Mouse (Mus musculus): ENCODE data around the gene Nxf1.
A peak's percentile ranks its signal among the peaks of the same experiment; 100 is the strongest.

Nxf1 gene

DNA sequence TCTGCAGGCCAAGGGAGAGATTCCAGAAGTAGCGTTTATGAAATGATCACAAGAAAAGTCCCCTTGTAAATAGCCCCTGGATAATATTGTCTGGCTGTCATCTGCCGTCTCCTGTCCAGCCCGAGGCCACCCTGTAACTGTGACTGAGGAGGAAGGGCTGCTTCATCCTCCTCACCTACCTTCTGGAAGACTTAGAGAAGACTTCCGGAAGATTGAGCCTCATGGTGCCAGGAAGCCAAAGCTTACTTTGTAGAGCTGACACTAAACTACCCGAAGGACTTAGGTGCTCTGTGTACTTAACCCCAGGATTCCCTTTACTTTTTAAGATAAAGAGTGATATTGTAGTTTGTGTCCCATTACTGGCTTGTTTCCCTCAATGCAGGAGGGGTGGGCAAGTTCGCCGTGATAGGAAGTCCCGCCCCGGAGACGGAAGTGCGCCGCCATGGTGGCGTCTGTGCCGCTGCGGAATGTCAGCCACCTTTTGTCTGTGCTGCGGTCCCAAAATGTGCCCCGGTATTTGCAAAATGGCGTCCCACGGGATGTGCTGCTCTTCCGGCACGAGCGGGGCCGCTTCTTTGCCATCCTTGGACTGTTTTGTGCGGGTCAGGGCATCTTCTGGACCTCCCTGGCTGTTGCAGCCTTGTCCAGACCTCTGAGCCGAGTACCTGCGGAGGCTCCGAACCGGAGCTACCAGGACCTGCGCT, 13.8 kb downstream of the Nxf1 start, which contains the start of gene Tmem223:
Tmem223 (plus strand) TSS at position 430 of the 704 bp plus-strand sequence.
- peak; percentile 78 for DNase-seq (ENCODE audit: low spot score)

DNA sequence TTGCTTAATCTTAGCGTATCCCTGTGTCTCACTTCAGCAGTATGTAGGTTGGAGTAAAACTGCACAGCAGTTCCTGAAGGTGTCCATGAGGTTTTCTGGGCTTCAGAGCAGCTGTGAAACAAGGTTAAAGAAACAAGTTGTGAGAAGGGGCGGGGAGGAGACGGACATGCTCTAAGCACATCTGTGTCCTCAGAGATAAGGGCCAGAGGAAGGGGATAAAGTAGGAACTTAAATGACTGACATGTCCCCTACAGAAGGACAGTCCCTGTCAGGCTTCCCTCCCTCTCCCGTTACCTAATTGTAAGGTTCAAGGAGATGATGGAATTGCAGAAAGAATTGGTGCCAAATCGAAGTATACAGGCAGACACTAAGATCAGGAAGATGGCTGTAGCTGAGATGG, 16.1 kb downstream of the Nxf1 start:
- no peak for DNase-seq (ENCODE audit: low spot score)

DNA sequence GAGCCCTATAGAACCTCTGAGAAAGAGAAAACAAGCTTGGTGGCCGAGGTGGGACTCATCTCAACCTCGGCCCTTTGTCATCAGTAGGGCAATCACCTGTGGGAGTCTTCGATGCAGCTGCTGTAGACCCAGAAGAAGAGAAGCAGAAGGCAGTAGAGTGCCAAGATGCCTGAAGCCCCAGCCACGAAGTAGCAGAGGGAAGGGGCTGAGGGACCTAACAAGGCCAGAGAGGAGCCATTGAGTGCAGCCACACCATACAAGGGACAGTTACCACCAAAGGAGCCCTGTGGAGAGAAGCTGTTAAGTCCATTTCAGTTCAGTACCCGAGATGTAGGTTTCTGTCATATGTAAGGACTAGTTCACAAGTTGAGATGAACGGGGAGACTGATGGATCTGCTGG, 16.5 kb downstream of the Nxf1 start:
- DNase-seq (ENCODE audit: low spot score) = no peak

DNA sequence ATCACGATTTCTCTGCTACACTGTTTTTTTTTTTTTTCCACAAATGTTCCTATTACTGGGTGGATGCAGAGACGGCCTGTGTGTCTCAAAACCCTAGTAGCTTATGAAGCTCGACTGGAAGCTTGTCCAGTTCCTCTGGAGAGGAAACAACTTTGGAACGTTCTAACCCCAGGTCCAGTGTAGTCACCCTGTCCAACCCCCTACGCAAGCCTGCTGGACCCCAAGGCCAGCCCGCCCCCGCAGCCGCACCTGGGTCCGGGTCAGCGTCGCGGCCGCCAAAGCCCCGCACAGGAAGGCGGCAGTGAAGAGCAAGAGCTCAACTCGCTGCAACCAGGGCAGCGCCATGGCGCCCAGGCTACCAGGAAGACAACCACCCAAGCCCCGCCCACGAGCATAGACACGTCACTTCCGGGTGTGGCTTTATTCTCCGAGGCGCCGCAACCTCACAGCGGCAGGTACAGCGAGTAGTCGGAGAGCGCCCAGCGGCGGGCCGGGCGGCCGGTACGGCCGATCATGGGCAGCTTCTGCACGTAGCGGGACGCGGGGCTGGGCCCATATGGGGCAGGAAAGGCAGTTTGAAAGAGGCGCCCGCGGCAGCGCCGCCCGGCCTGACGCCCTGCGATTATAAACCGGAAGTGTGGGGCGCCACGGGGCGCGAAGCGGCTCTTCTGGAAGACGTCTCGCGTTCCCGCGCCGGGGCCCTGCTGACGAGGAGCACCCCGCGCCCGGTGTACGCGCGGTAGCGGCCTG, 17.4 kb downstream of the Nxf1 start, which contains the start of gene Tmem179b:
Tmem179b (minus strand) TSS at position 382 of the 750 bp plus-strand sequence.
- DNase-seq (ENCODE audit: low spot score) = peak; percentile 97

DNA sequence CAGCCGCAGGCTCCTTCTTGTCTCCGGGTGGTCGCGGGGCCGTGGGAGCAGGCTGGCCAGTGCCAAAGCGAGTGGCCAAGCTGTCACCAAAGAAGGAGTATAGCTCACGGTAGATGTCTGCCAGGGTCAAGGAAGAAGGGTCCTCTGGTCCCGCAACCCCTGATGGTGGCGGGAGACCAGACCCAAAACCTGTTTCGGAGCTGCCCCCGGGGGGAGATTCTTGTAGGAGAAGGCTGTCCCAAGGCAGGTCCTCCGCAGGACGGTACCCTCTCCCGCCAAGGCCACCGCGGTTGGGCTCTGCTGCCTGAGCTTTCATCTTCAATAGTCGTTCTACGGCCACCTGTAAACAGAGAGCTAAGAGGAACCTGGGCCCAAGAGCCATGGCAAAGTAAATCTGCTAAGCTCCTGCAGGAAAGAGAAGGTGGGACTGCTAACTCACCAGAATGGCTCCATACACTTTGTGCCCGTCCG, 18.1 kb downstream of the Nxf1 start:
- no peak for DNase-seq (ENCODE audit: low spot score)

DNA sequence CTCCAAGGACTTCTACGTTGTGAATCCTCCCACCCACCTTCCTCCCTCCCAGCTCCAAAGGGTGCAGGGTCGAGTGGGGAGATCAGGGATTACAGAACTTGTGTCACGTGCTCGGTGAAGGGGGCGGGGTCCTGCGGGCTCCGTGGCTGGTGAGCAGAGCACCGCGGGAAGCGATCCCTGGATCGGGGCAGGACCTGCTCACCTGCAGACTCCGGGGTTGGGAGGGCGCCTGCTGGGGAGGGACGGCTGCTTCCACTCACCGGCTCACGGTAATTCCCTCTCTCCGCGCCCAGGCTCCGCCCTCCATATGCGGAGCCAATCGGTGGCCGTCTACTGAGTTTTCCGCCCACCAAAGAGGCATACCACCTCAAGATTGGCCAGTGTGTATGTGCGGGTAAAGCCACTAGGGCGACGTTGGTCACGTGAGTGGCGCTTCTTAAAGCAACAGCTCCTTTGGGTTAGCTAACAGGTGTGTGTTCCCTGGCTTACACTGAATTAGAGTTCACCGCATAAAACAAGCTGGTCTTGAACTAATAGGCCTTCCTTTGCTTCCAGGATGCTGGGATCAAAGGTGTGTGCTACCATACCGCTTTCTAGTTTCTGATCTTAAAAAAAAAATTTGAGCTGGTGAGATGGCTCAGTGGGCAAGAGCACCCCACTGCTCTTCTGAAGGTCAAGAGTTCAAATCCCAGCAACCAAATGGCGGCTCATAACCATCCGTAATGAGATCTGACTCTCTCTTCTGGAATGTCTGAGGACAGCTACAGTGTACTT, 29.3 kb downstream of the Nxf1 start, which contains the start of gene Taf6l:
Taf6l (minus strand) TSS at position 410 of the 774 bp plus-strand sequence.
- DNase-seq (ENCODE audit: low spot score) = peak; percentile 94

DNA sequence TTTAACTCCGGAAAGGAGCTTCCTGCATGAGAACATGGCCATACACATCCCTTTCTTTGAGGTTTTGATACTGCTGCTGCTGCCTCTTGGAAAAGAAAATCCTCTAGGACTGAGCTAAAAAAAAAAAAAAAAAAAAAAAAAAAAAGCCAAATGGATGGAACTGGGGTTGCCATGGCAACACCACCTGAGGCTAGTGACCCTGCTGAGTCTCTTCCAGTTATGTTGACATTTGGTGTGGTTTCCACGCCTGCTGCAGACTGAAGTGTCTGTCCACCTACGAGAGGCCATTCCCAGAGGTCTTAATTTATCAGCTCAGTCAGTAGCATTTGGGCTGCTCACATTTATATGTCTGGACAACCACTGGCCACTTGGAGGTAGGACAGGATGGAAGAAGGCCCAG, 31.6 kb downstream of the Nxf1 start:
- peak; percentile 52 for DNase-seq (ENCODE audit: low spot score)

DNA sequence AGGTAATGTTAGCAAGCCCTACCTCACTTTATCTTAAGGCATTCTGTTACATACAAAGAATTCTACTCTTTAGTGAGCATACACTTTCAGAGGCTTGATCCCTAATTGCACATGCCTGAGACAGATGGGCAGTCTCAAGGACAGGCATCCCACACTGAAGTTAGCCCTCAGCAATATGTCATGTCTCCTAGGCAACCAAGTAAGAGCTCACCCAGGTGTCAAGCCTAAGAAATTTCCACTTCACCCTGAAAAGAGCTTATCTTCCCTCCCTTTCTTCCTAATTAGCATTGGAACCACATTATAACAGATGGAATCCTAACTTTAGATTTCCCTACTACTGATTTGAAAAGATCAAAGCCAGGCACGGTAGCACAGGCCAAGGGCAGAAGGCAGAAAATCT, 32.3 kb downstream of the Nxf1 start:
- DNase-seq (ENCODE audit: low spot score) = no peak

DNA sequence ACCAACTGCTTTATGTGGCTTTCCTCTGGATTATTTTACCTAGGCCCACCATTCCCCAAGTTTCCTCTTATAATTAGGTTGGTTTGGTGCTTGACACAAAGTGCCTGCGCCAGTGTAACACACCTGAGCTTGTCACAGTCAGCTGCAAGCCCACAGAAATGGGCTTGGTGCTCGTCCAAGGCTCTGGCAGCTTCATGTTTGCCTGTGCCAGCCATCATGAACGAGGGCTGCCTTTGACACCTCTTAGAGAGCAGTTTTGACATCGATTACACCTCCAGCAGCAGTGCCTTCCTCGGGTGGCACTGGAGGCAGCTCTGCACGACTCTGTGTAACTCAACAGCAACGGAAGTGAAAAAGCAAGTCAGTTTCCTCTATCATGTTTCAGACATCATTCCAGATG, 33.3 kb downstream of the Nxf1 start:
- no peak for DNase-seq (ENCODE audit: low spot score)

DNA sequence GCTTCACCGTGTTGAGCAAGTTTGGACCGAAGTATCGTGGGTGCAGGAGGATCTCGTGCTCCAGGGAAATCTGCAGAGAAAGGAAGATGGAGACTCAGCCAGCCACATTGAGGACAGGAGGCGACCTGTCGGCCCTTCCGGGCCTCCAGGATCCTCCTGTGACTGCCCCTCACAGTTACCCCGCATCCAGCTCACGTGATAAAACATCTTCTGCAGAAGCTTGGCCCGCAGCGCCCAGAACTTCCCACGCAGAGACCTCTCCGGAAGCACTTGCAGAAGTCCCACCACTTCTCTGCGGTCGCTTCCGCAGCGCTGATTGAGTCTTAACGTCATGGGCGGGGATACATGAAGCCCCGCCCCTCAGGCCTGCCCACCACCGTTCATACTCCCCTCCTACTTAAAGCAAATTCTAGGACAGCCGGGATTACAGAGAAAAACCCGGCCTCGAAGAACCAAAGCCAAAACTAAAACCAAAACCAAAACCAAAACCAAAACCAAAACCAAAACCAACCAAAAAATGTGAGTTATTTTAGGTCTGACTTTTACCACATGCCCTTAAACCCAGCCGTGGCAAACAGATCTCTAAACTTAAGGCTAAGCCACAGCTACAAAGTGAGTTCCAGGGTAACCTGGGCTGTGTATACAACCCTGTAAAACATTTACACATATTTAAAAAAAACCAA, 41.5 kb downstream of the Nxf1 start, which contains the start of gene Polr2g:
Polr2g (minus strand) TSS at position 314 of the 683 bp plus-strand sequence.
- peak; percentile 94 for DNase-seq (ENCODE audit: low spot score)

DNA sequence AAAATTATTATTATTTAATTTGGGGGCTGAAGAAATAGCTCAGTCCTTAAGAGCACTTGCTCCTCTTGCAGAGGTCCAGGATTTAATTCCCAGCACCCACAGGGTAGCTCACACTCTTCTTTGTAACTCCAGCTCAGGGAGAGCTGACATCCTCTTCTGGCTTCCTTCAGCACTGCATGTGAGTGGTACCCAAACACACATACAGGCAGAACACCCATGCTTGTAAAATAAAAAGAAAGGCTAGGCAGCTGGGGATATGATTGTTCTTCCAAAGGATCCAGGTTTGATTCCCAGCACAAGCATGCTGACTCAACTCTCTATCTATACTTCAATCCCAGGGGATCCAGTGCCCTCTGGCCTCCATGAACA, 42.1 kb downstream of the Nxf1 start:
- no peak for DNase-seq (ENCODE audit: low spot score)

DNA sequence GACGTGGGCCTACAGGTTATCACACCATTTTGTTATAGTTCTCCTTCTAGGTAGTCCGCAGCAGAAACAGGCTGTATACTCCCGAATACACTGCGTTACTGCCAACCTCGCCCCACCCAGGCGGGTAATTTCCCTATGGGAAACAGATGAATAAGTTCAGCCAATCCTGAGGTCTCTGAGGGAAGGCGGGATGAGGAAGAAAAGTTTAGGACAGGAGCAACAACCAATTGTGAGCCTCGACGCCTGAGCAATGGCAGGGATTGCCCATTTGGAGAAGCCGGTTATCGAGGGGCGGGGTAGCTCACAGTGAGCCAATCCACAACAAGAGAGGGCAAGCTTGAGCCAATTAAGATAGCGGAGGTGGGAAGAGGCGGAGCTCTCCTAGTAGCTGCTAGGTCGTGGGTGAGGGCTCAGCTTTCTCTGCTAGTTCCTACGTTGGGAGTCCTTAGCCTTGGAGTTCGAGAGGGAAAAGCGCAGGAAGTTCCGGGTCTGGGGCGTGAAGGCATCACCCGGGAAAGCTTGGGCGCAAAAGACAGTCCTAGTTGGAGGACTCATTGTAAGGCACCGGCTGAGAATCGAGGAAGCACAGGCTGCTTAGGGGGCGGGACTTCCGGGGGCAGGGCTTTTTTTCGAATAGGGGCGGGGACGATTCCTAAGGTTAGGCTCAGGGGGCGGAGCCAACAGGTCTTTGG, 45.4 kb downstream of the Nxf1 start, which contains the start of gene Zbtb3:
Zbtb3 (plus strand) TSS at position 426 of the 692 bp plus-strand sequence.
- peak; percentile 97 for DNase-seq (ENCODE audit: low spot score)

DNA sequence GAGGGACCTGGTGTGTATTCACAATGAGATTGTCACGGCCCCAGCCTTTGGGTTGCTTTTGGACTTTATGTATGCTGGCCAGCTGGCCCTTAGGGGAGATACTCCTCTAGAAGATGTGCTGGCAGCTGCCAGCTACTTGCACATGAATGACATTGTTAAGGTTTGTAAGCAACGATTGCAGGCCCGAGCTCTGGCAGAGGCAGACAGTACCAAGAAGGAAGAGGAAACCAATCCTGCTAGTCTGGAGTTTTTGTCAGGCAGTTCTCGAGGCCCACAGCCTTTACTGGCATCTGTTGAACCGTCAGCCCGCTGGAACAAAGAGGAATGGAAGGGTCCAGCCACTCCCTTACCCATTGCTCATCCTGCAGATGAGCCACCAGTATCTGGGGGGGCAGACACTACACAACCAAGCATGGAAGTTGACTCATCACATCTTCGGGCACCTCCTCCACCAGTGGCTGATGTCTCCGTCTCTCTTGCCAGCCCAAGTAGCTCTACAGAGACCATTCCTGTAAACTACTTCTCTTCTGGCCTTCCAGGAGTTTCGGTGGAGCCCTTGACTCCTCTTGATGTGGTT, 46.4 kb downstream of the Nxf1 start:
- DNase-seq (ENCODE audit: low spot score) = no peak

DNA sequence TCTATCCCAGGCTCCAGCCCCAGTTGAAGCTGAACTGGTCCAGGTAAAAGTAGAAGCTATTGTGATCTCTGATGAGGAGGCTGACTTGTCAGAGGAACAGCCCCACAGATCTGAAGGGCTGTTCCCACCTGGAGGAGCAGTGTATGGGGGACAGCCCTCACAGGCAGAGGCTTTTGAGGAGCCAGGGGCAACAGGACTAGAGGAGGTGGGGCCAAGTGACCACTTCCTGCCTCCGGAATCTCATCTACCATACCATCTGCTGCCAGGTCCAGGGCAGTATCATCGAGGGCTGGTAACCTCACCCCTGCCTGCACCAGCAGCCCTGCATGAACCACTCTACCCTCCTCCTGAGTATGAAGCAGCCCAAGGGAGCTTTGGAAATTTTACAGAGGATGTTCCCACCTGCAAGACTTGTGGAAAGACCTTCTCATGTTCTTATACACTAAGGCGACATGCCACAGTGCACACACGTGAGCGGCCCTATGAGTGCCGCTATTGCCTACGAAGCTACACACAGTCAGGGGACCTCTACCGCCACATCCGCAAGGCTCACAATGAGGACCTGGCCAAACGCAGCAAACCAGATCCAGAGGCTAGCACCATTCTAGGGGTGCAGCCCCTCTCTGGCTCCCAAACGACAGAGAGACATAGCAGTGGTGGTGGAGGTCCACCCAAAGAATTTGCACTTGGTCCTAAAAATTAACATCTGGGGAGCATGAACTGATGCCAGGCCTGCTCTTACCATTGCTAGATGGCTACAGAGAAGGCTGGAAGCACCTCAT, 47.2 kb downstream of the Nxf1 start:
- DNase-seq (ENCODE audit: low spot score) = no peak

DNA sequence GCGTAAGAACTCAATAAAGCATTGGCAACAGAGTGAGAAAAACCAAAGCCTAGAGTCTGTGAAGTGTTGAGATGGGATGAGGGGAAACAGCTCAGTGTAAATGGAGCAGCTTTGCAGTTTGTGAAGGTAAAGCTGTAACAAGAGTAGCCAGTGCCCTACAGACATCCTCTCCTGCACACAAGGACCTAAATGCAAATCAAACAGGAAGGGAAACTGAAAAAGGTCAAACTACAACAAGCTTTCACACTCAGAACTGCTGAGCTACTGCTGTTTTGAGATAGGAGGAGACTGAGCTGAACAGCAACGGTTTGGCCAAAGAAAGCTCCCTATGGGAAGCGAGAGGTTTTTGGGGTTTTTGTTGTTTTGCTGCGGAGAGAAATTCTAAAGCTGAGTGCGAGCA, 49.9 kb downstream of the Nxf1 start:
- no peak for DNase-seq (ENCODE audit: low spot score)

DNA sequence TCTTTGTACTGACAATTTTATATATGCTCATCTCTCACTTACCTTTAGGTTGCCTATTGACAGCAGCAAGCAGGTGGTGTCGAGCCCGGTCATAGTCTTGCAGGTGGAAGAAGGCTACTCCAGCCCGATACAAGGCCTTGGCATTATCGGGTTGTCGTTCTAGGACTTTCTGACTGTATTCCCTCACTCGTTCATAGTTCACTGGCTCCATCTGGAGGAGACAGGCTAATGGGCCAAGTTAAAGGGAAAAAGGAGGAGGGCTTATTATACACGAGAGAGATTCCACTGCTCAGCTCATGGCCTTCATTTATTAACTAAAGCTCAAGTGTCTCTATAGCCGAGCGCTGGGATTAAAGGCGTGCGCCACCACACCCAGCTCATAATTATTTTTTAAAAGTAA, 58.9 kb downstream of the Nxf1 start:
- peak; percentile 46 for DNase-seq (ENCODE audit: low spot score)

DNA sequence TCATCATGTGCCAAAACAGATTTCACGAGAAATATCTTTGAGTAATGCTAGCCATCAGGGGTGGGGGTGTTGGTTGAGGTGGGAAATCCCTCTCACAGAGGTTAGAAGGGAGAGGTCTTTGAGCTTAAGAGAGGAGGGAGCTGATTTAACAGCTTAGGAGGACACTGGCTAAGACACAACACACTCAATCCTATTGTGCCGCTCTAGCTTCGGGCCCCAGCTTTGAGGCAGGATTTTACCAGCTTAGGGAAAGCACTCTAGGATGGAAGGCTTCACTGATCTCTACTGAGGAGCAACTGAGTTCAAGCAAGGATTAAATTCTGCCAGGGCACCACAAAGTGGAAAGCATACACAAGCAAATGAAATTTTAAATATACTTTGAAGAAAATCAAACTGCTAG, 60.1 kb downstream of the Nxf1 start:
- DNase-seq (ENCODE audit: low spot score) = no peak

DNA sequence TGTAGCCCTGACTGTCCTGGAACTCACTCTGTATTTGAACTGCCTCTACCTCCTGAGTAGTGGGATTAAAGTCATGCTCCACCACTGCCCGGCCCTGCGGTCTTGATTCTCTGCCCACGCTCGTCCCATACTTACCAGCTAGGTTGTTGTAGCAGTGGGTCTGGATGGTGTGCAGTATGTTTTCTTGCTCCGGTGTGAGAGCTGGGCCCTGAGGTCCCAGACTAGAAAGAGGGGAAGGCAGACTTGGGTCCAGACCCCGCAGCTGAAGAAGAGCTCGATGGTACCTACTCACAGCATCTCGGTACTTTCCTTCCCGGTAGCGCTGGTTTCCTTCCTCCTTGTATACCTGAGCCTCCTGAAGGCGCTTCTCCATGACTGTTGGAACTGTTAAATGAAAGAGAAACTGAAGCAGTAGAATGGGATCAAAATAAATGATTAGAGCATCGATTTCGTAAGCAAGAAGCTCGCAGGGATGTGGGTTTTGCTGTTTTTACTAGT, 61.5 kb downstream of the Nxf1 start:
- no peak for DNase-seq (ENCODE audit: low spot score)

DNA sequence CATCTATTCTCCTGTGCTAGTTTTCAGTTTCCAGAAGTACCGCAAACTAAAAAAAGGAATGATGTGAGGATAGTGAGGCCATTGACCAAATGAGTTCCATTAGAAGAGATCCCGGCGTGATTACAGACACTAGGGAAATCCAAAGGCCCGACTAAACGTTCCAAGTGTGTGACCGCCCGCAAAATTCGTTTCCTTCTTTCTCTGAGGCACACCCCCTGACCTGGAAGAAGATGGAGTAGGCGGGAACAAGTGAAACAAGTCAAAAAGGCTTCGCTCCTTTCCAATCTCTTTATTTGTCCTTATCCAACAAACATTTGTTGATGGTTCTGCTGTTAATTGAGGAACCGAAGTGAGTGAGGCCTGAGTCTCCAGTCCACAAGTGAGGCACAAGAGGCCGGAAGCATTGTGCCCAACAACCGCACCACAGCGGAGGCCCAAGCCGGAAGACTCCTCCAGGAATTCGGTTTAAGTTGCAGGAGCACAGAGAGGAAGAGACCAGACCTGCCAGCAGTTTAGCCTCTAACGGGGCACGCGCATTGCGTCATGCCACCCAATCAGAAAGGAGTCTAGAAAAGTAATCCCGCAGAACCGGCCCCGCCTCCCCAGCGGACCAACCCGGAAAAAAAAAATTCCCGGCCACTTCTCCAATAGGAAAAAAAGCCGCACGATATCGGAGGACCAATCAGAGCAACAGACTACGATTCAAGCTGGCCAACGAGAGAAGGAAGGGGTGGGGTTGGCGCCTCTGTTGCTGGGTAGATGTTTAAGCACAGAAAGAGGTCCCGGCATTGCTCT, 62.1 kb downstream of the Nxf1 start, which contains the start of gene Ttc9c:
Ttc9c (minus strand) TSS at position 533 of the 795 bp plus-strand sequence.
- peak; percentile 100 for DNase-seq (ENCODE audit: low spot score)
